Mouse (Mus musculus): Measurements from ENCODE around the gene Zfp148.
A peak's percentile ranks its signal among the peaks of the same experiment; 100 is the strongest.
"Not testable (repeated sequence)": the region's sequence is repeated elsewhere in the genome, so short reads cannot be mapped to it uniquely, and the experiment has no call there.

Gene Zfp148

DNA sequence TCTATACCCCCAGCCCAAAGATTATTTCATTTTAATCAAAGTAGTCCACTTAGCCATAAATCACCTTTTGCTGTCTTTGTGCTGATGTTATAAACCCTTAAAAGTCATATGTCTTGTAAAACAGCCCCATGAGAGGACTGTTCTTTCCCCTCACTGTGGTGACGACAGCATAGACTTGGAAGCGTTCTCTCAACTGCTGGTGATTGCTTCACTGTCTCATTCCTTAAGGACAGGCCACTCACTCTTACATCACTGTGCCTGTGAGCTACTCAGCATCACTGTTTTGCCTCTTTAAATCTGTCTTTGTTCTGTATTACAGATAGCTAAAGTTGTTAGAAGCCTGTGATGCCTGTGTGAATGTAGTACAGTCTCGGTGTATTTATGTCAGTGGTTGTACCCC is 80.8 kb downstream of the Zfp148 start:
- no peak for DNase-seq (ENCODE audit: low spot score)

DNA sequence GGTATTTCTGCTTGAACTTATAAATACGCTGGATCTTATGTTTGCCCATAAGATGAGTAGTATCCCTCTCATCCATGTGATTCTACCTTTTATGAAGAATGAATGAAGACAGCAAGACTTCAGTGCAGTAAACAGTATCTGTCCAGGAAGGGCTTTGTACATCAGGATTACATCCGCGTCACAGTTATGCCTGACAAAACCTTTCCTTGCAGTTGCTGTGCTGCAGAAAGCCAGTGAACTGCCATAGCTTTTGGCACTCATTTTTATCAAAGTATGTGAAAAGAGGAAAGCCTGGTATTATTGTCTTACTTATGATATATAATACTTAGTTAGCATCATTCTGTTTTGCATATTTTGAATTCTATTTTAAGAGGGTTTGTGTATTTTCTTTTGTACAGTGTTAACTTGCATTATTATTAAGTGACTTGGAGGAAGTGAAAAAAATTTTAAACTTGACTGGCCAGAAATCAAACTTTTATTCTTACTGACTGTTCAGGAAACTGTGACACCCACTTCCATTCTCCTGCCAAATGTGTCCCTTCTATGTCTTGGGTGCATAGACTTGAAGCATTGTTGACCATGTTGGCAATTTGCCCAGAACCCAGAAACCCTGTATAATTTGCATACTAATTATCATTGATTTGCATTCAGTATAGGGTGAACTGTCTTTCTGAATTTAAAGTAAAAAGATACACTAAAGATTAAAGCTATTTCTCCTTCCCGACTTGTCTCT is 84.0 kb downstream of the Zfp148 start:
- peak; percentile 41 for DNase-seq (ENCODE audit: low spot score)

DNA sequence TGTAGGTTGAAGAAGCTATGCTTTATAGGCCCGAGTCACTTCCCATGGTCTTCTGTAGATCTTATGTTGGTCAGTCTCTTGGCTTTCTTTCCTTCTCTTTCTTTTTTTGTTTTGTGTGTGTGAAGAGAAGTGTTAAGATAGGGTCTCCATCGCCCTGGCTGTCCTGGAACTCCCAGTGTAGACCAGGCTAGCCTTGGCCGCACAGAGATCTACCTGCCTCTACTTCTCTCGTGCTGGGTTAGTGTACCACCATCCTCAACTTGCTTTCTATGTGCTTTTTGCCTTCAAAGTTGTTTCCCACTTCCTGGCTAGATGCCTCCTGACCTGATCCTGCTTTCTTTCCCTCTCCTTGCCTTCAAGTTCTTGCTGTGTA is 84.6 kb downstream of the Zfp148 start:
- no peak for DNase-seq (ENCODE audit: low spot score)

DNA sequence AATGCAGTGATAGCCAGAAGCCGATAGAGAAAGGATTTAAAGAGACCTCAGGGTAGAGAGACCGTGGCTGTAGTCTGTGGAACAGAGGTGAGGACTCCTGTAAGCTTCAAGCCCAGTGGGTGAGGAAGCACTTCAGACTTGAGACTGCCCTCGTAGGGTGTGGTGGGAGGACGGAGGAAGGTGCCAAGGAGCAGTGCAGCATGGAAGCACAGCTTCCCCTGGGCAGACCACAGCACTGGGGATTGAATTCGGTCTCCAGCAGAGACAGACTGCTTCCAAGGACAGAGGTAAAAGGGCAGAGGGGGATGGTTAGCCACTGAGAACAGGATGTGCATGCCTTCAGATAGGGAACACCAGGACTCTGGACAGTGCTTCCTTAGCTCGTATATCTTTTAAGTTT is 86.8 kb downstream of the Zfp148 start:
- no peak for DNase-seq (ENCODE audit: low spot score)

DNA sequence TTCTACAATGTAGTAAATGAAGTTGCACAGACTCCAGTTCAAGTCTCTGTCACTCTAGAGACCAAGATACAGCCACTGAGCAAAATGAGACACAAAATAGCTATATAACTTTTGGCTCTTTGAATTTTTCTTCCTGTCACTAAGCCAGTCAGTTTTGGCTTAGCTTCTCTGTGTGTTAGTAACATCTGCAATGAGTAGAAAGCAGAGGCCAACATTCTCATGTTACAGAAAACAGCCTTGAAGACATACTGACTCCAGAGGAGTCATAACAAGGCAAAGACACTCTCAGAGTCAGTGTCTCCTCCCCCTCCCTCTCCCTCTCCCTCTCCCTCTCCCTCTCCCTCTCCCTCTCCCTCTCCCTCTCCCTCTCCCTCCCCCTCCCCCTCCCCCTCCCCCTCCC is 89.3 kb downstream of the Zfp148 start:
- DNase-seq (ENCODE audit: low spot score), result no peak

DNA sequence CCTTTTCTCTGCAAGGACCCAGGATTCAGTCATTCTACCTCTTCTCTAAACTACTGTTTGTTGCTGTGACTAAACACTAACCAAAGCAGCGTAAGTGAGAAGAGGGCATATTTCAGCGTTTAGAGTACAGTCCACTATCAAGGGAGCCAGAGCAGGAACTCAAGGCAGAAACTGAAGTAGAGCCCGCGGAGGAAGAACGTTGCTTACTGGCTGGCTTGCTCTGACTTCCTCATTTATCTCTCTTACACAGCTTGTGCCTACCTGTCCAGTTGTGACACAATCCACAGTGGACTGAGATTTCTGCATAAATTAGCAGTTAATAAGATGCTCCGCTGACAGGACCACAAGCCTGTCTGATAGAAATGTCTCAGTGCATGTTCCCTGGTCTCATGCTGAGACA is 93.7 kb downstream of the Zfp148 start:
- no peak for DNase-seq (ENCODE audit: low spot score)

DNA sequence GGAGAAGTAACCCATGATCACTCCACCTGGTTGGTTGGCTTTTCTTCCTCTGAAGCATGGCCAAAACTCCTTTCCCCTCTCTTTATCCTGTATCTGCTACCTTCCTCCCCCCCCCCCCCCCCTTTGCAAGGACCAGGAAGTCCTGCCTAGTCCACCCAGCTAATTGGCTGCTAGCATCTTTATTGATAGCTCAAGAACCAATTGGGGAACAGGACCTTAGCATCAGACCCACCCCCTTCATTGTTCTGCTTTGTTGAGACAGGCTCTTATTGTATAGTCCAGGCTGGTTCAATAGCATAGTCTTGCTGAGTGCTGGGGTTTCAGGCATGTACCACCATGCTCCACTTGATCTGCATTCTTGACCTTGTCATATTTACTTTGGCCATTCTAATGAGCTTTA is 99.3 kb downstream of the Zfp148 start:
- DNase-seq (ENCODE audit: low spot score), result no peak

DNA sequence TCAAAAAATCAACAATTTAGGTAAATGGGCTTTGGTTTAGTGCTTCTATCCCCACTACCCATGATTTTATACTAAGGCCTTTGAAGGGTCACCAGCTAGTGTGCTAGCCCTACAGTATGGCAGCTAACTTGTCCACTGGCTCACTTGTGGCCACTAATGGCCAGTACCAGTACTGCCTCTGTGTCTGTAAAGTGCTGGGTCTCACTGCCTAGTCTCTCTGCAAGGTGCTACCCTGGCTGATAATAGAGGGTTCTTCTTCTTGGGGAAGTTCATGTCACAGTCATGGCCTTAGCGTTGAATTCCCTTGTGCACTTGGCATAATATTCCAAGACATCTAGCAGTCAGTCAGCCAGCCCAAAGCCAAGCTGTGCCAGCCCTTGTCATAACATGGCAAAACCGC is 100.5 kb downstream of the Zfp148 start:
- DNase-seq (ENCODE audit: low spot score), result no peak

DNA sequence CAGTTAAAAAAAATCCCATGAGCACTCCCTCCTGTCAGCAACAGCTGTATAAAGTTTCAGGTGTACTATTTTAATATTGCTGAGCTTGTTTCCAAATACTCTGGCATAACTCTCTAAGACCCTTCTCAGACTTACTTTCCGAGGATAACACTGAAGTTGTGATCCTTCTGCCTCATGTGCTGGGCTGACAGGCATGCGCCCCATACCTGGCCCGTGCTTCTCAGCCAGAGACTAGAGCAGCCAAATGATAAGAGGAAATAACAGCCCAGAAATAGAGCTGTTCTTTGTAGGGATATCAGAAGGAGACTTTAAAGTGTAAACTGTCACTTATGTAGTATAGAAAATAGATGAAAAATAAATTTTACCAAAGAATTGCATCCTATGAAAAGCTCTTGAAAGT is 101.7 kb downstream of the Zfp148 start:
- no peak for DNase-seq (ENCODE audit: low spot score)

DNA sequence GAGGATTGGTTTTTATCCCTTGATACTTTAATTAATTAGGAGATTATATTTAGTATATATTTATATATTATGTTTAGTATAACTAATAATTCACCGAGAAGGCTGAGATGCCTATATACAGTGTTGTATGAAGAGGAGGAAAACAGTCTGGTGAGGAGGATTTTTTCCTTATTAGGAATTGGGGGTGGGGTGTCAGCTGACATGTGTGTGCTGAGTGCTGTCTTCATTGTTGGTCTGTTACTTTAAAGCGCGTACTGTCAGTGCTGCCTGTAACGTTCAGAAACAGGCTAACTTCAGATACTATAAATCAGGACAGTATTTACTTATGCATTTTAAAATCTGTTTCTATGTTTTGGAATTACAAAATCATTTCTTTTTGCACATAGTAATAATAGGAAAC is 107.1 kb downstream of the Zfp148 start:
- no peak for DNase-seq (ENCODE audit: low spot score)

DNA sequence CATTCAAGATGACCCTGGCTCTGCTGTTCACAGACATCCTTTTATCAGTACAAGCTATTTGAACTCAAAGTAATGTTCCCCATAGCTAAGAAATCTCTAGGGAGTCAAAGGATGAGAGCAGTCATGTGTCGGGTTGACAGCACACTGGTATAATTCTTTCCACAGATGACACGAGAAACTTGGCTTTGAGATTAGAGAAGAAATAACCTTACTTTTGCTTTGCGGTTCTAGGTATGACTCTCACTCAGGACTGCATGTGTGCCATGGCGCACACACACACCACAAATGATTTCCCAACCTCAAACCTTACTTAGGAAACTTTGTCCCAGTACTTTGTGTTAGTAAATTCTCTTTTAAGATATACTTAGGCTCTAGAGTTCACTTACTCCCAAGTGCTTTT is 113.7 kb downstream of the Zfp148 start:
- no peak for DNase-seq (ENCODE audit: low spot score)

DNA sequence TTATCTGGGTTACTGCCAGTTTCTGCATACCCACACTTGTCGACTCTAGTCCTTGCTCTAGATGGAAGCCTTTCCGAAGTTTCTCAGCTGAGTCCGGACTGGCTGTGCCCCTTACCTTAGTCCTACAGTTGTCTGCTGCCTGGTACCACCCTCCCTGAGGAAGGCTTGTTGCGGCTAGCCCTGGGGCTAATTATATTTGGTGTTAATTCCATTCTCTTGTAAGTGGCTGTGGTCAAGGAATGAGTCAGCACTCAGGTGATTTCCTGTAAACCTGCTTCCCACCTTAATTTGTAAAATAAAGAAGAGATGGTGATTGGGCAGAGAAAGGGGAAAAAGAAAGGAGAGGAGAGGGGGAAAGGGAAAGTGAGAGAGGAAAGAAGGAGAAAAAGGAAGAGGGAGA is 127.4 kb downstream of the Zfp148 start:
- DNase-seq (ENCODE audit: low spot score), result no peak

DNA sequence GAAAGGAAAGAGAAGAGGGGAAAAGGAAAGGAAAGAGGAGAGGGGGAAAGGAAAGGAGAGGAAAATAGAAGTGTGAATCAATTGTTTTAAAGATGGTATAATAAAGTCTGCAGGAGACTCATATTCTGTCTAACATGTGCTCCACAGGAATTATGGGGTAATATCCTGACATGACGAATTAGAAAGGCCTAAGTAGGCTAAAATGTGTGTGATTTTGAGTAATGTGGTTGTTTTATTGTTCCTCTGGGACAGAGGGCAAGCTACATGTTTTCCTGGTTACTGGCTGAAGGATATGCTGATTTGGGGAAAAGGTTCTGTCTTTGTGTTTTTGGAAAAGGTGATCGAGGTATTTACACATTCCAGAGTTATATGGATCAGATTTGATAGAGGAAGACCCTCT is 128.6 kb downstream of the Zfp148 start:
- not testable (repeated sequence) for DNase-seq (ENCODE audit: low spot score)

DNA sequence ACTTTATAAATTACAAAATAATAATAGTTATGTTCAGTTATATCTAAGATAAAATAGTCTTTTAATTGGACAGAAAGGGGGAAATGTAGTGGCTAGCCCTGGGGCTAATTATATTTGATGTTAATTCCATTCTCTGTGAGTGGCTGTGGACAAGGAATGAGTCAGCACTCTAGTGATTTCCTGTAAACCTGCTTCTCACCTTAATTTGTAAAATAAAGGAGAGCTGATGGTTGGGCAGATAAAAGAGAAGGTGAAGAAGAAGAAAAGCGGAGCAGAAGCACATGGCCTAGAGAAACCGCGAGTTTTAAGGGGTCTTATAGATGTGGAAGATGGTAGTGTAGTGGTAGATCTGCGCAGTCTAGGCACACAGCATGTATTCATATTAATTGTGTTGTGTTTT is 130.2 kb downstream of the Zfp148 start:
- DNase-seq (ENCODE audit: low spot score), result not testable (repeated sequence)

DNA sequence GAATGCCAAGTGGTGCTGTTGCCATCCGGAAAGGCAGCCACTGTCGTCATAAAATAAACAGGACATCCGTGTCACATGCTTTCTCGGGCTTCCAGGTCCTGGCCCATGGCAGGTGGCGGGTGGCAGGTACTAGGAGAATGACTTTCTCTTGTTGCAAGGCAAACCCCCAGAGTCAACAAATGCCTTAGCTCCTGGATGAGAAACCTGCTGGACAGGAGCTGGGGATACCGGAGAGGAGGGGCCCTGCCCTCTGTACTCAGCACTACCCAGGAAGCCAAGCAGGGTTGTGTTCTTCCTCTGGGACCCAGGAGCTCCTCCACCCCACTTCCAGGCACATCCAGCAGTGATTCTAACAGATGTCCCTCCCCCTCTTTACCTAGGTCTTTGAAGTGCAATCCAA is 131.9 kb downstream of the Zfp148 start:
- no peak for DNase-seq (ENCODE audit: low spot score)

DNA sequence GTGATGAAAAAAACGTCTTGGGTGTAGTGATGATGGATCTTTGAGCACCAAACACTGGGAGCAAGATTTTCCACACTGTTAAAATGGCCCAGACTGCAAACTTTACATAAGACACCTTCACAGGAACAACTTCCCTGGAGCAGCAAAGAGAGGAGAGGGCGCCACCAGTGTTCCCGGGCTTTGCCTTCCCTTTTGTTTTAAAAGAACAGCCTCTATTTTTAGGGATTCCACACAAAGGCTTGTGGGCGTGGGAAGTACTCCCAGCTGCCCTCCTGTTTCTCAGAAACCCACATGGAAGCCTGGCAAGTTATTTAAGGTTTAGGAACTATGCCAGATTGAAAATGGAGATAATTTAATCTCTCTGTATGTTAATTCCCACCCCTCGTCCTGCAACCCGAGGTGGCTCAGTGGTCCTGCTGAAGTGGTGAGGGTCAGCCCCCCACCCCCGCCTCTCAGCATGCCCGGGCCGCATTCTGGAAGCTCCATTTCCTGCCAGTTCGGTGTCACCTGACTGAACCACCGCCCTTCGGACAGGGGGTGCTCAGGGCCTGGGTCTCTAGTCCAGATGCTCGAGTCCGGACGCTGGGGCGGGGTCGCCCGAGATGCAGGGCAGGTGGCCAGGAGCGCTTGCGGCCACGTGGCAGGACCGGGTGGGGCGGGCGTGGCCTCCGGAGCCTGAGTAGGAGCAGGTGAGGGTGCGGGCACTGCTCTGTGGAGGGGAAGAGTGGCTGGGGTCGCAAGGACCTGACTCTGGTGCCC is 136.3 kb downstream of the Zfp148 start, which contains the start of gene Slc12a8:
Gene Slc12a8, plus strand, starts transcription at position 522 of the 759 bp plus-strand sequence.
- DNase-seq (ENCODE audit: low spot score), result peak; percentile 70

DNA sequence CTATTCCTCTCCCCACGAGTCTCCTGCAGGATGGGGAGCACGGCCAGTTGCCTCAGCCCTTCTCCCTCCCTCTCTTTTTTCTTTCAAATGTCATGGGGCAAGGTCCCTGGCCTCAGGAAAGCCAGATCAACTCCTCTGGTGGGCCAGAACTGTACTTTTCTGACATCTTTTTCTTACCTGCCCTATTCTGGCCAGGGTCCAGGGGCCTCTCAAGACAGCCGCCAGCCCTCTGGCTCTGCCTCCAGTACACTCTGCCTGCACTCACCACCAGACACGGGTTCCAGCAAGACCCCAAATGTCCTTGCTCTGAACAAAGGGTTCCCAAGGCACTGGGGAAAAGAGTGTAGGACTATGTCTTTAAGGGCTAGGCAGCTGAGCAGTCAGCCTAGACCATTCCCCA is 137.0 kb downstream of the Zfp148 start:
- no peak for DNase-seq (ENCODE audit: low spot score)

DNA sequence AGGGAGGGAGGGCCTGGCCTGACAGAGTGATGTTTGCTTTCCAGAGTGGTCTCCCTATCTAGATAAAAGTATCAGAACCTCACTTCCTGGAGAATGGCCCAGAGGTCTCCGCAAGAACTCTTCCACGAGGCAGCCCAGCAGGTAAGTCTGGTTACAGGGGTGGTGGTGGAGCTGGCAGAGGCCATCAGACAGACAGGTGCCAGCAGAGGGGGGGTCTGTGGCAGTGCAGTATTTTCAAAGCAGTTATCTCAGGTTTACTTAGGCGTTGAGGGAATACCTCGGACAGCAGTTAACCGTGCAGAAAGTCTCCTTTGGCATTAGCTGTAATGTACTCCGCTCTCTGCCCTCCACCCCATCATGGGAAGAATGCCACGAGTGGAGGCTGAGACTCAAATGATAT is 137.6 kb downstream of the Zfp148 start:
- no peak for DNase-seq (ENCODE audit: low spot score)

DNA sequence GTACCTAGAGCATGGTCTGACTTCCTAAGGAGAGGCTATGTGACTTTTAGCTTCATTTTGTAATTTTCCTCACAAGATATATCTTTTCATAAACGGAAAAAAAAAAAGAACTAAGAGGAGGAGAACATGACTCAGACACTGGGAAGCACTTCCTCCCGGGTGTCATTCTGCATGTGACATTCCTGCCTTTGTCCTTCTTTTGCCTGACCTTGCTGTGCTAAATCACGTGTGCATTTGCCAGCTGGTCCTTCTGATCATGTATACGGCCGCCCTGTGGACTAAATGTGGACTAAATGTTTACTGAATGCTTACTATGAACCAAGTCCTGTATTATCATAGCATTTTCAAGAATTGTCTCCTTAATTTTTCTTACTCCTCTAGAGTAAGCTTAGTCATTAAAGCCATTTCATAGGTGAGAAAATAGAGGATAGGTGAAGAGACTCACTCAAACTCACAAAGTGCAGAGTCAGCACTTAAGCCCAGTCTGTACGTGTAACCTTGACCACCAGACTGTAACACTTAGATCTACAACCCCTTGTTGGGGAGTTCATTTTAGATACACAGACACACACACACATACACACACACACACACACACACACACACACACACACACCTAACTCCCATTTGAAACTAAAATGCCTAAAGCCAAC is 139.4 kb downstream of the Zfp148 start:
- DNase-seq (ENCODE audit: low spot score), result no peak

DNA sequence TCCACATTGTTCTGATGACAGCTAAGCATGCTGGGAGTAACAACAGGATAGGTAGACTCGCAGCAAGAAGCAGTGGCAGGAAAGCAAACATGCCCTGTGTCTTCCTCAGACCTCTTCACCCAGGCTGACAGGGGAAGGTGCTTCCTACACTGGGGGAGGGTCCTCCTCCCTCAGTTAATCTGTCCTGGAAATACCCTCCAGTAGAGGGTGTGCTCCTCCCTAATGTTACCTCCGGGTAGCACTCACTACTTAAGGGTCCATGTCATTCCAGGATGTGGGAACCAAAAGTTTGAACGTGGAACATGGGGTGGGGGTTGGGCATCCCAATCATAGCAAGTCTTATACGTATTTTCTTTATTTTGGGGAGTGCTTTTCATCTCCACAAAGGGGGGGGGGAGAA is 141.9 kb downstream of the Zfp148 start:
- DNase-seq (ENCODE audit: low spot score), result no peak

DNA sequence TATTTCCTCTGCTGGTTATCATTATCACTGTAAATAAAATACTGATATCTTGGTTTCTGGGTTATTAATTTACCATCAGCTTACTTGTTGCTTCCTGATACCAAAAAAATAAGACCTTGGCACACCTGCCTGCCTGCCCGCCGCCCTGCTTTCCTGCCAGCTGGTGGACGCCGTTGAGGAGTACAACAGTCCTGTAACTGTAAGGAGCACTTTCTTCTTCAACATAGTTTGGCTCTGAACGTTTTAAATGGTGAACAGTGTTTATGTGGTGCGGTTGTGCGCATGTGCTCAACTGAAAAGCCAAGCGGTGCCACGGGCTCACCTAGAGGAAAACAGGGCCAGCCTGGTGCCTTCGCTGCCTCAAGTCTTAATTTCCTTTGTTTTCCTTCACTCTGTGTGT is 142.9 kb downstream of the Zfp148 start:
- no peak for DNase-seq (ENCODE audit: low spot score)

DNA sequence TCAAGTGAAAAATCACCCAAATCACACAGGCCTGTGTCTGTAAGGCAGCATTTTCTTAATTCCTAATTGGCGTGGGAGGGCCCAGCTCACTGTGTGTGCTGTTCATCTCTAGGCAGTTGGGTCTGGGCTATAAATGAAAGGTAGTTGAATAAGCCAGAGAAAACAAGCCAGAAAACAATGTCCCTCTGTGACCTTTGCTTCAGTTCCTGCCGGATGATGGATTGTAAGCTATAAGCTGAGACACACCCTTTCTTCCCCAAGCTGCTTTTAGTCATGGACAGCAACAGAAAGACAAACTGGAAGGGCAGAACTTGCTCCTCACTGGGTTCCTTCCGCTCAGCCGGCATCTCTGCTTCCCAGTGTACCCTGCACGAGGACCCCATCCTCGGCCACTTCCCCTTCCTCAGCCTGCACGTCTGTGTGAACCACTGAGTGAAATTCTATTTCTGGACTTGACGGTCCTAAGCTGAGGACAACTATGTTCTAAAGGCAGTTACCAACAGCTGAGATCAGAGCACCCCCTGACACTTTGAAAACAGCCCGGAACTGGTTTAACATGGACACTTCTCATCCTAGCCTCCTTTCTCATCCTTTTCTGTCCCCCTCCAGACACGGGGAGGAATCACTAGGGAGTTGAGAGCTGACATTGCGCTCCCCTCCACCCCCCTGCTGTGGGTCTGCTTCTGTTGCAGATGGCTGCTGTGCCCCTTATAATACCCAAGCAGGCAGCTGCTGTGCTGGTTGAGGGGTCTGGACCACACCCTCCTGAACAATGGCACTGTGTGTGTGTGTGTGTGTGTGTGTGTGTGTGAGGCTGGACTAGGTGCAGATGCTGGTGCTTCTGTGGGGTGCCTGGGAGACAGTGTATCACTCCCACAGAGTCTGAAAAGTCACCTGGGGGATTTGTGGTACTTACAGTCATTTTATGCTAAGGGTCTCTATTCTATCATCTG is 149.1 kb downstream of the Zfp148 start:
- no peak for DNase-seq (ENCODE audit: low spot score)

Measured in layer of hippocampus, adult 11-12 months (tissue).